Mouse (Mus musculus): ENCODE data around the gene Hipk4.

The Hipk4 gene

GRCm38 (mm10) chr7:27522967-27523366, at the start of gene Hipk4:
Gene Hipk4, plus strand, starts transcription at chr7:27523267.
- DNase-seq = no peak

GRCm38 (mm10) chr7:27473835-27474489, 49.1 kb upstream of the Hipk4 start:
- no peak for DNase-seq

GRCm38 (mm10) chr7:27474490-27474954, 48.5 kb upstream of the Hipk4 start:
- peak; percentile 100 for DNase-seq

- no peak for DNase-seq
Observed at GRCm38 (mm10) chr7:27475596-27475995, 47.5 kb upstream of the Hipk4 start.

- DNase-seq = peak; percentile 66 to 82
Observed at GRCm38 (mm10) chr7:27476098-27476635, 46.9 kb upstream of the Hipk4 start.

GRCm38 (mm10) chr7:27478561-27478960, 44.5 kb upstream of the Hipk4 start:
- no peak for DNase-seq

- peak; percentile 58 to 81 for DNase-seq
Observed at GRCm38 (mm10) chr7:27479750-27480149, 43.3 kb upstream of the Hipk4 start.

- DNase-seq = peak in 1 of 2 experiments; percentile 37
Observed at GRCm38 (mm10) chr7:27480506-27480905, 42.6 kb upstream of the Hipk4 start.

- DNase-seq = no peak
Observed at GRCm38 (mm10) chr7:27480927-27481626, 42.0 kb upstream of the Hipk4 start.

- peak; percentile 94 to 98 for DNase-seq
Observed at GRCm38 (mm10) chr7:27481627-27481969, 41.5 kb upstream of the Hipk4 start.

GRCm38 (mm10) chr7:27483860-27484259, 39.2 kb upstream of the Hipk4 start:
- DNase-seq = no peak

GRCm38 (mm10) chr7:27486102-27486769, 36.8 kb upstream of the Hipk4 start:
- DNase-seq = peak; percentile 56 to 69

GRCm38 (mm10) chr7:27486770-27487697, 36.0 kb upstream of the Hipk4 start, which contains the start of gene Sertad1:
Gene Sertad1, plus strand, starts transcription at chr7:27486910.
- DNase-seq = peak; percentile 100

GRCm38 (mm10) chr7:27487740-27488268, 35.3 kb upstream of the Hipk4 start:
- peak; percentile 85 to 88 for DNase-seq

- no peak for DNase-seq
Observed at GRCm38 (mm10) chr7:27489270-27489869, 33.7 kb upstream of the Hipk4 start.

- DNase-seq = no peak
Observed at GRCm38 (mm10) chr7:27490227-27490542, 32.9 kb upstream of the Hipk4 start.

GRCm38 (mm10) chr7:27490543-27491329, 32.3 kb upstream of the Hipk4 start:
- peak; percentile 96 to 98 for DNase-seq

GRCm38 (mm10) chr7:27491856-27492255, 31.2 kb upstream of the Hipk4 start:
- peak; percentile 39 to 71 for DNase-seq

GRCm38 (mm10) chr7:27493022-27493421, 30.0 kb upstream of the Hipk4 start:
- DNase-seq = no peak

- no peak for DNase-seq
Observed at GRCm38 (mm10) chr7:27493450-27493849, 29.6 kb upstream of the Hipk4 start.
